Mouse (Mus musculus) right cerebral cortex, postnatal 10 days (tissue): ENCODE measurements around the gene Pi4kb.

Source experiments
- DNase-seq, 2 experiments: peaks; one replicate each; pipeline ENCODE4 v3.0.0; 2021; ENCODE audit warnings: low spot score in 2 of 2

The Pi4kb gene

GRCm38 (mm10) chr3:94953764-94954616, 20.5 kb upstream of the Pi4kb start, which contains the start of gene Rfx5:
Gene Rfx5 (plus strand): TSS chr3:94954075.
- DNase-seq: peak; percentile 96 to 98

DNA sequence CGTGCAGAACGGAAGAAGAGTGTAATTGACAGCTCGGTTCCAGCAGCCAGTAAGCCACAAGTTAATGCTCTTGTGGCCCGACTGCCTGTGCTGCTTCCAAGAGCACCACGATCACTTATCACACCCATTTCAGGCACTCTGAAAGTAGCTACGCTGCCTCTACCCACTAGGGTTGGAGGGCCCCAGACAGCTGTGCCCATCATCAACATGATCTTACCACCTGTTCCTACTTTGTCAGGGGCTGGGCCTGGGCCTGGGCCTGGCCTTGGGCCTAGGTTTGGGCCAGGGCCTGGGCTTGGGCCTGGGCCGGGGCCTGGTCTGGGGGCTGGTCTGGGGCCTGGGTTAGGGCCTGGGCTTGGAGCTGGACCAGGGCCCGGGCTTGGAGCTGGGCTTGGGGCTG, 16.2 kb upstream of the Pi4kb start:
- no peak for DNase-seq

DNA sequence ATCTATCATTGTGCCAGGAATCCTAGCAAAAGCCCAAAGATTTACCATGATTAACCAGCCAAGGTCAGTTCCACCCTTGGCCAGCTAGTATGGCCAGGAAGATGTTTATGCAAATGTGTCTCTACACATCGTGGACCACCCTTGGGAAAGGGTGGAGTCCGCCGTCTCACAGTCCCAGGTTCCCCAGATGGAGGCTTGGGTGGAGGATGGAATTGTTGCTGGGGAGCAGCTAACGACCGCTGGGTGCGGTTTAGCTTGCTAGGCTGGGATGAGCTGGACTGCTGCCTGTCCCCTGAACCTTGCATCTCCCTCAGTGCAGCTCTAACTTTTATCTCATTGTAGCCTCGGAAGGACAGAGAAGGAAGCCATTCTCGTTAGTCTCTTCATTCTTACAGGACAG, 14.7 kb upstream of the Pi4kb start:
- DNase-seq: no peak

GRCm38 (mm10) chr3:94960322-94960721, 14.2 kb upstream of the Pi4kb start:
- DNase-seq: no peak

- no peak for DNase-seq
Observed at GRCm38 (mm10) chr3:94964989-94965388, 9.5 kb upstream of the Pi4kb start.

DNA sequence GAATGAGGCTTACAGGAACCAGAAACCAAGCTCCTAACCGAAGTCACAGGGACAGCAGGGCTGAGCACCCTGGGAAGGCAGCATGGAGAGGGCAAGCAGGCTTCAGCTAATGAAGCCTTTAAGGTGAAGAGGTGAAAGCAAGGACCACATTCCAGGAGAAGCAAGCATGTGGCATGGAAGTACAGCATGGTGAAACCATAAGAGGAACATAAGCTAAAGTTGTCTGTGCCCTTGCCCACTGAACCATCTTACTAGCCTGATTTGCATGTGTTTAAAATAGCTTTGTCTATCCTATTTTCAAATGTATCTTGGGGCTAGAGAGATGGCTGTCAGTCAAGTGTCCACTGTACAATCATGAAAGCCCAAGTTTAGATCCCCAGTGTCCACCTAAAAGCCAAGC, 8.7 kb upstream of the Pi4kb start:
- no peak for DNase-seq

DNA sequence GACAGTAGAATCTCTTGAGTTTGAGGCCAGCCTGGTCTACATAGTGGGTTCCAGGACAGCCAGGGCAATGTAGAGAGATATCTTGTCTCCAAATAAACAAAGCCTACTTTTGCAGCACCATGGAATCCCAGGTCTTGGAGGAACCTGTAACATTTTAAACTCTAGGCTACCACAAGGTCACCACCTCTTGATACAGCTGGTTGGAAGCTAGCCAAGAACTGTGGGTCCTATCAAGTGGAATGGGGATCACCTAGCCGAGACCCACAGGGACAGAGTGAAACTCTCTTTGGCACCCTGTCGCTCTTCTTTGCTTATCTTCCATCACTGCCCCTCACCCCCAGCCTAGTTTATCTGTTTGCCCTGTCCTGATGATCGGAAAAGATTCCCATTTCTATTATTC, 2.0 kb upstream of the Pi4kb start:
- no peak for DNase-seq

- DNase-seq: no peak
Observed at GRCm38 (mm10) chr3:94973620-94974019, 911 bp upstream of the Pi4kb start.

- DNase-seq: no peak
Observed at GRCm38 (mm10) chr3:94974026-94974527, 454 bp upstream of the Pi4kb start.

DNA sequence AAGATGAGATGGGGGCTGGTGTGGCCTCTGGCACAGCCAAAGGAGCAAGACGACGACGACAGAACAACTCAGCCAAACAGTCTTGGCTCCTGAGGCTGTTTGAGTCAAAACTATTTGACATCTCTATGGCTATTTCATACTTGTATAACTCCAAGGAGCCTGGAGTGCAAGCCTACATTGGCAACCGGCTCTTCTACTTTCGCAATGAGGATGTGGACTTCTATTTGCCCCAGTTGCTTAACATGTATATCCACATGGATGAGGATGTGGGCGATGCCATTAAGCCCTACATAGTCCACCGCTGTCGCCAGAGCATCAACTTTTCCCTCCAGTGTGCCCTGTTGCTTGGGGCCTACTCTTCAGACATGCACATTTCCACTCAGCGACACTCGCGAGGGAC, 9.8 kb downstream of the Pi4kb start:
- DNase-seq: no peak

- DNase-seq: no peak
Observed at GRCm38 (mm10) chr3:94985513-94985912, 11.0 kb downstream of the Pi4kb start.

GRCm38 (mm10) chr3:94987578-94987977, 13.0 kb downstream of the Pi4kb start:
- no peak for DNase-seq

DNA sequence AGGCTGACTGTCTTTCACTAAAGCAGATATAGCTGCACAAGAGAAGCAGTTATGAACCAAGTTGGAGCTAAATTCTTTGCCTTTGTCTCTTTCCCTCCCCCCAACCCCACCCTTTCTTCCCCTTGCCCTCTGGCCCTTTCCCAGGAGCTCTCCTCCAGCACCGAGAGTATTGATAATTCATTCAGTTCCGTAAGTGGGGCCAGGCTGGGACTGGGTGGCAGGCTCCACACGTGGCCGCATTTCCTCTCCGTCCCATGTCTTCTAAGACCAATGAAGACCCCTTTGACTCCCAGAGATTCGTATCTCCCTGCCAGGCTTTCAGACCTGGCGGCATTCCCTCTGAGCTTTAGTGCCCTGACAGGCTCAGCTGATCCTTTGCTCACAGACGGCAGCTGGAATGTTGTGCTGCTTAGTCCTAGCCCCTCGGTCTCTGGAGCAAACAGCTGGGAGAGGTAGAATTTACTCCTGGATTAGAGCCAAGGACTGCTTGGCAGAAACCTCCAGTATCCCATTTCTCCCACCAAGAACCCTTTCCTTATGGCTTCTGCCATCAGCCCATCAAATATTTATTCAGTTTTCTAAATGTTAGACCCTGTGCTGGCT, 14.7 kb downstream of the Pi4kb start:
- no peak for DNase-seq

- DNase-seq: peak; percentile 73 to 86
Observed at GRCm38 (mm10) chr3:94996946-94997345, 22.4 kb downstream of the Pi4kb start.

- DNase-seq: no peak
Observed at GRCm38 (mm10) chr3:95002569-95002968, 28.0 kb downstream of the Pi4kb start.

GRCm38 (mm10) chr3:95003273-95003672, 28.7 kb downstream of the Pi4kb start:
- DNase-seq: no peak

DNA sequence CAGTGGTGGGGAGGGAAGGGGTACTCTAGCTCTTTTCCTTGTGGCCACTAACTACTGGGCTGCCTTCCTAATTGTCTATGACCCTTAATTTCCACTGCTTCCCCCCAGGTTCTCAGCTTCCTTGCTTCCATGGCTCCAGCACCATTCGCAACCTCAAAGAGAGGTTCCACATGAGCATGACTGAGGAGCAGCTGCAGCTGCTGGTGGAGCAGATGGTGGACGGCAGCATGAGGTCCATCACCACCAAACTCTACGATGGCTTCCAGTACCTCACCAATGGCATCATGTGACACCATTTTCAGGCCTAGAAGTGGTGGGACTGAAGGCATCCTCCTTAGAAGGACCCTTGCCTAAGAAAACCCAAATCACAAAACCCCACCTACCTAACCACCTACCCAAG, 31.1 kb downstream of the Pi4kb start:
- no peak for DNase-seq

DNA sequence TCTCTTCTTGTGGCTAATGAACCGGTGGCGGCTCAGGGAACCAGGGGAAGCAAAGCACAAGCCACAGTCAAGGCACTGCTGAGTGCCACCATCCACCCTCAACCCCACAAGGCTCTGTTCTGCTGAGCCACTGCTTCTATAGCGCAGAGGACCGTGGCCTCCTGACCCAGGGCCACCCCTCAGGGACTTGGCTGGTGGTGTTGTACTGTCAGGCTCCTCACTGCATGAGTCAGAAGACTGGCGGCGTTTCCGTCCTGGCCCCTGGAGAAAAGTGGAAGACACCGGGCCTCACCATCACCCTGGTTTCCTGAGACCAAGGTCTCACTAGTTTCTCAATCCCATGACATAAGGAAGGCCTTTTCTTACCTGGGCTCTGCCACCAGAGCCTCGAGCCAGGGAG, 33.2 kb downstream of the Pi4kb start:
- DNase-seq: no peak

- no peak for DNase-seq
Observed at GRCm38 (mm10) chr3:95010396-95010795, 35.9 kb downstream of the Pi4kb start.

- DNase-seq: peak in 1 of 2 experiments; percentile 38
Observed at GRCm38 (mm10) chr3:95012982-95013381, 38.5 kb downstream of the Pi4kb start.

GRCm38 (mm10) chr3:95013699-95014427, 39.3 kb downstream of the Pi4kb start:
- peak in 1 of 2 experiments; percentile 37 for DNase-seq

DNA sequence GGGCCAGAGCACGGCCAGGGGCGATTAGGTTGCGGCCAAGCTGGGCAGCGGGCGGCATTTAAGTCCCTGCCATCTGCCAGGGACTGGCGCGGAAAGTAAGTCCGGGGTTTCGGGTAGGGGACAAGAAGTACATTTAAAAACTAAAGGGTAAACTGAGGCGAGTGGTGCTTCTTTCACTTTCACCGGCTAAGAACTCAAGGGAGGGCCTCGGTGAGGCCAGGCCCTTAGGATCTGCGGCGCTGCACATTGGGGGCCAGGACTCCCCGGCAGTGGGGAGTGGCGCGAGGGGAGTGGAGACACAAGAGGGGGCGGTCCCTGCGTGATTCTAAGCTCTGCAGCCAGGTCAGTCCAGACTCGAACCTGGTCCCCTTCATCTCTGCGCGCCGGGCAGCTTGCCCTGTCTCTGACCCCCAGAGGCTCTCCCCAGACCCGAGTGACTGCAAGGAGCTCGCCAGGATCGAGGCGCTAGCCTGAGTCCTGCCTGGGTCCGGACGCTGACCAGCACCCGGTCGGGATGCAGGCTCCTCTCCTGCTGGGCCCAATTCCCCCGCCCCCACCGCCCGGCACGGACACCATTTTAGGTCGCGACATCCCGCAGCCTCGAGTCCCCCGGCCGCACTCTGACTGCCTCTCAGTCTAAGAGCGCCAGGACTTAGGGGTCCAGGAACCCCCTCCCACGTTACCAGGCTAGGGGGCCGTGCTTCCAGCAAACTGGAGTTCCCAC, 40.1 kb downstream of the Pi4kb start:
- DNase-seq: peak in 1 of 2 experiments; percentile 70
